Mouse (Mus musculus): ENCODE measurements at regions not wholly inside any gene's neighbourhood (a gene's known extent, or its start where the extent isn't known, plus 50 kb on each side); places are given as distances from the start of the nearest gene placed in this dataset.

DNA sequence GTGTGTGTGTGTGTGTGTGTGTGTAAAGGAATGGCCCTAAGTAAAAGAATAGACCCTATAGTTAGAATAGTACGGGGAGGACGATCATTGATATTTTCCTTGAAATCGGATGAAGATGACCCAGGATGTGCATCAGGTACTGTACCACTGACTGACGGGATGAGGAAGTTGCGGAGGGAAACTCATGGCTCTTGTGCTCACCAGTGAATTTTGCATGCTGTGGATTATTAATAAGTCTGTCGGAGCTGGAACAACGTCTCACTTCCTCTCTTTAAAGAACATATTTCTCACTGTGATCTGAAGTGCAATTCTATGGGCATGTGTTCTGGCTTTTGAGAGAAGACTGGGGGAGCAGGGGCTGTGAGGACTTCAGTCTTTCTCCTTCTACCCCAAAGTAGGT, 218.8 kb upstream of the Tbc1d5 start:
- H3K4me3 ChIP-seq (ENCODE audit: control insufficient read depth in 1 of 2, insufficient read depth in 1 of 2, low read depth in 1 of 2, low read length in 2 of 2): no peak overlapping the region
- H3K9ac ChIP-seq (ENCODE audit: low read length): no peak overlapping the region
- no peaks in the 10 kb centered on the region for H3K4me1 ChIP-seq (ENCODE audit: control insufficient read depth in 2 of 2, insufficient read depth in 2 of 2, low read length in 2 of 2)
- no peaks in the 10 kb centered on the region for H3K9me3 ChIP-seq (ENCODE audit: control insufficient read depth, low read length)
- H3K36me3 ChIP-seq (ENCODE audit: control insufficient read depth, insufficient read depth, low read length): no peaks in the 10 kb centered on the region
- no peaks in the 10 kb centered on the region for H3K27me3 ChIP-seq (ENCODE audit: control insufficient read depth, insufficient read depth, low read length)
- H3K27ac ChIP-seq (replicated peaks in 1 of 2; ENCODE audit: control insufficient read depth in 1 of 2, insufficient read depth in 1 of 2, low read depth in 2 of 2, low read length in 2 of 2): no peak overlapping the region
- ATAC-seq (ENCODE audit: insufficient number of reproducible peaks, insufficient read depth, low FRiP score, low read depth): no peak
- whole genome bisulfite sequencing: 88% methylated on average over 7 of the region's 7 CpGs
- H3K4me2 ChIP-seq (ENCODE audit: low read length): no peak overlapping the region

- Histone ChIP-seq H3K9ac (ENCODE audit: low read length) (no peak overlapping the region), H3K9me3 (ENCODE audit: control insufficient read depth, low read length) (no peaks in the 10 kb centered on the region), H3K4me2 (ENCODE audit: low read length) (no peak overlapping the region), H3K4me3 (ENCODE audit: control insufficient read depth in 1 of 2, insufficient read depth in 1 of 2, low read depth in 1 of 2, low read length in 2 of 2) (no peak overlapping the region), H3K36me3 (ENCODE audit: control insufficient read depth, insufficient read depth, low read length) (no peaks in the 10 kb centered on the region), H3K27me3 (ENCODE audit: control insufficient read depth, insufficient read depth, low read length) (no peaks in the 10 kb centered on the region), H3K27ac (replicated peaks in 1 of 2; ENCODE audit: control insufficient read depth in 1 of 2, insufficient read depth in 1 of 2, low read depth in 2 of 2, low read length in 2 of 2) (no peak overlapping the region), H3K4me1 (ENCODE audit: control insufficient read depth in 2 of 2, insufficient read depth in 2 of 2, low read length in 2 of 2) (no peaks in the 10 kb centered on the region)
- no peak for ATAC-seq (ENCODE audit: insufficient number of reproducible peaks, insufficient read depth, low FRiP score, low read depth)
- WGBS: 75% methylated on average over 11 of the region's 11 CpGs
Measured at GRCm38 (mm10) chr17:51393771-51394221, 214.6 kb upstream of the Tbc1d5 start.

- WGBS: 88% methylated on average over 10 of the region's 10 CpGs
- ATAC-seq (ENCODE audit: insufficient number of reproducible peaks, insufficient read depth, low FRiP score, low read depth): no peak
- H3K27me3 ChIP-seq (ENCODE audit: control insufficient read depth, insufficient read depth, low read length): no peaks in the 10 kb centered on the region
Measured at GRCm38 (mm10) chr17:51391871-51392270, 212.7 kb upstream of the Tbc1d5 start.

GRCm38 (mm10) chr17:51382552-51382951, 203.4 kb upstream of the Tbc1d5 start:
- Histone ChIP-seq H3K9me3 (ENCODE audit: control insufficient read depth, low read length) (no peaks in the 10 kb centered on the region), H3K36me3 (ENCODE audit: control insufficient read depth, insufficient read depth, low read length) (no peaks in the 10 kb centered on the region), H3K4me3 (ENCODE audit: control insufficient read depth in 1 of 2, insufficient read depth in 1 of 2, low read depth in 1 of 2, low read length in 2 of 2) (no peak overlapping the region), H3K4me2 (ENCODE audit: low read length) (no peak overlapping the region), H3K27me3 (ENCODE audit: control insufficient read depth, insufficient read depth, low read length) (no peaks in the 10 kb centered on the region), H3K9ac (ENCODE audit: low read length) (no peak overlapping the region), H3K4me1 (ENCODE audit: control insufficient read depth in 2 of 2, insufficient read depth in 2 of 2, low read length in 2 of 2) (no peaks in the 10 kb centered on the region; a peak in 1 of 4 replicates), H3K27ac (replicated peaks in 1 of 2; ENCODE audit: control insufficient read depth in 1 of 2, insufficient read depth in 1 of 2, low read depth in 2 of 2, low read length in 2 of 2) (no peak overlapping the region)
- ATAC-seq (ENCODE audit: insufficient number of reproducible peaks, insufficient read depth, low FRiP score, low read depth): no peak
- 71% methylated on average over 6 of the region's 6 CpGs for WGBS

More at GRCm38 (mm10) chr17:51391871-51392270, 212.7 kb upstream of the Tbc1d5 start:
- no peak overlapping the region for H3K9ac ChIP-seq (ENCODE audit: low read length)
- no peak overlapping the region for H3K27ac ChIP-seq (replicated peaks in 1 of 2; ENCODE audit: control insufficient read depth in 1 of 2, insufficient read depth in 1 of 2, low read depth in 2 of 2, low read length in 2 of 2)
- H3K36me3 ChIP-seq (ENCODE audit: control insufficient read depth, insufficient read depth, low read length): no peaks in the 10 kb centered on the region
- H3K4me1 ChIP-seq (ENCODE audit: control insufficient read depth in 2 of 2, insufficient read depth in 2 of 2, low read length in 2 of 2): no peaks in the 10 kb centered on the region
- H3K9me3 ChIP-seq (ENCODE audit: control insufficient read depth, low read length): no peaks in the 10 kb centered on the region
- no peak overlapping the region for H3K4me3 ChIP-seq (ENCODE audit: control insufficient read depth in 1 of 2, insufficient read depth in 1 of 2, low read depth in 1 of 2, low read length in 2 of 2)
- H3K4me2 ChIP-seq (ENCODE audit: low read length): no peak overlapping the region

DNA sequence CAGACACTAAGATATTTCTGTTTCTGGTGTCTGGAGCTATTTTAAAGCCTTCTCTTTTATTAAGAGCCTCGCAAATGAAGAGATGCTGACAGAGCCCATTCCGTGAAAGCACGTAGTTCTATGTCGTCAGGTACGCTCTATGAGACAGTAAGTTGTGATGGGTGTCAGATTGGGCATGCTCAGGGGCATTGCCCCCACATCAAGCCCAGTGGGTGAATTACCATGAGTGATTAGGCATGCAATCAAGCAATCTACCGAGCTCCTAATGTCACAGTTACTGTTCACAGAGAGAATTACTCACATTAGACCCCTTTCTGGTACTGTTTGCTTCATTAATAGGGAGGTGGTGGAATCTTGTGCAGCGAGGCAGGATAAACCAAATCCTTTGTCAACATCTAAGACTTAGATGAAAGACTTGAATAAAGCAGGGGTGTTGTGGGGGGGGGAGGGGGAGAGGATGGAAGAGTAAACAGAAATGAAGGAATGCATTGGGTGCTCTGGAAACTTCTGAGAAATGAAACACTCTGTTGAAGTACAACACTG, 192.9 kb upstream of the Tbc1d5 start:
- Histone ChIP-seq H3K4me2 (ENCODE audit: low read length) (no peak overlapping the region), H3K9ac (ENCODE audit: low read length) (no peak overlapping the region), H3K27ac (replicated peaks in 1 of 2; ENCODE audit: control insufficient read depth in 1 of 2, insufficient read depth in 1 of 2, low read depth in 2 of 2, low read length in 2 of 2) (no peak overlapping the region), H3K27me3 (ENCODE audit: control insufficient read depth, insufficient read depth, low read length) (no peaks in the 10 kb centered on the region), H3K4me3 (ENCODE audit: control insufficient read depth in 1 of 2, insufficient read depth in 1 of 2, low read depth in 1 of 2, low read length in 2 of 2) (no peak overlapping the region), H3K9me3 (ENCODE audit: control insufficient read depth, low read length) (no peaks in the 10 kb centered on the region), H3K4me1 (ENCODE audit: control insufficient read depth in 2 of 2, insufficient read depth in 2 of 2, low read length in 2 of 2) (no peaks in the 10 kb centered on the region), H3K36me3 (ENCODE audit: control insufficient read depth, insufficient read depth, low read length) (no peaks in the 10 kb centered on the region)
- 71% methylated on average over 7 of the region's 7 CpGs for WGBS
- ATAC-seq (ENCODE audit: insufficient number of reproducible peaks, insufficient read depth, low FRiP score, low read depth): no peak

DNA sequence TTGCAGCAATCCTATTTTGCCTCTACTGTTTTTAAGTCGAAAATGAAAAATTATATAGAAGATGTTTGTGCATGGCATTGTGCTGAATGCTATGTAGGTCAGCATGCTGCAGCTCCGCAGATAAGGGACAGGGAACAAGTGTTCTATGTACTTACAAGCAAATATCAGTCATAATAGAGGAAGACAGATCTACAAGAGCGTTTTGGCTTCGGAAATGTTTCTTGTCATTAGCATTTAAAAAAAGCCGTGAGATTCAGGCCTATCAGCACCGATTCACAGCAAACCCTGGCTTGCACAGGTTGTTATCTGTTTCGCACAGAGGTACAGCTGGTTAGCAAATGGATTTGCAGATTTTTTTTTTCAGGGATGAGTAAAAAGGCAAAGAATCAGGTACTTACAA, 191.8 kb upstream of the Tbc1d5 start:
- ATAC-seq (ENCODE audit: insufficient number of reproducible peaks, insufficient read depth, low FRiP score, low read depth): no peak
- Histone ChIP-seq H3K4me1 (ENCODE audit: control insufficient read depth in 2 of 2, insufficient read depth in 2 of 2, low read length in 2 of 2) (no peaks in the 10 kb centered on the region), H3K9me3 (ENCODE audit: control insufficient read depth, low read length) (no peaks in the 10 kb centered on the region), H3K9ac (ENCODE audit: low read length) (no peak overlapping the region), H3K27ac (replicated peaks in 1 of 2; ENCODE audit: control insufficient read depth in 1 of 2, insufficient read depth in 1 of 2, low read depth in 2 of 2, low read length in 2 of 2) (no peak overlapping the region), H3K36me3 (ENCODE audit: control insufficient read depth, insufficient read depth, low read length) (no peaks in the 10 kb centered on the region), H3K4me2 (ENCODE audit: low read length) (no peak overlapping the region), H3K4me3 (ENCODE audit: control insufficient read depth in 1 of 2, insufficient read depth in 1 of 2, low read depth in 1 of 2, low read length in 2 of 2) (no peak overlapping the region), H3K27me3 (ENCODE audit: control insufficient read depth, insufficient read depth, low read length) (no peaks in the 10 kb centered on the region)
- 65% methylated on average over 7 of the region's 7 CpGs for WGBS

- no peak for ATAC-seq (ENCODE audit: insufficient number of reproducible peaks, insufficient read depth, low FRiP score, low read depth)
- Histone ChIP-seq H3K27me3 (ENCODE audit: control insufficient read depth, insufficient read depth, low read length) (no peaks in the 10 kb centered on the region), H3K4me3 (ENCODE audit: control insufficient read depth in 1 of 2, insufficient read depth in 1 of 2, low read depth in 1 of 2, low read length in 2 of 2) (no peak overlapping the region), H3K9me3 (ENCODE audit: control insufficient read depth, low read length) (no peaks in the 10 kb centered on the region), H3K9ac (ENCODE audit: low read length) (no peak overlapping the region), H3K27ac (replicated peaks in 1 of 2; ENCODE audit: control insufficient read depth in 1 of 2, insufficient read depth in 1 of 2, low read depth in 2 of 2, low read length in 2 of 2) (no peak overlapping the region), H3K4me2 (ENCODE audit: low read length) (no peak overlapping the region), H3K4me1 (ENCODE audit: control insufficient read depth in 2 of 2, insufficient read depth in 2 of 2, low read length in 2 of 2) (no peaks in the 10 kb centered on the region), H3K36me3 (ENCODE audit: control insufficient read depth, insufficient read depth, low read length) (no peaks in the 10 kb centered on the region)
- WGBS: 77% methylated on average over 9 of the region's 9 CpGs
Measured at GRCm38 (mm10) chr17:51370085-51370484, 190.9 kb upstream of the Tbc1d5 start.

- no peaks in the 10 kb centered on the region for H3K9me3 ChIP-seq (ENCODE audit: control insufficient read depth, low read length)
- no peak overlapping the region for H3K4me3 ChIP-seq (ENCODE audit: control insufficient read depth in 1 of 2, insufficient read depth in 1 of 2, low read depth in 1 of 2, low read length in 2 of 2)
- WGBS: 88% methylated on average over 7 of the region's 7 CpGs
- no peak overlapping the region for H3K9ac ChIP-seq (ENCODE audit: low read length)
- H3K27ac ChIP-seq (replicated peaks in 1 of 2; ENCODE audit: control insufficient read depth in 1 of 2, insufficient read depth in 1 of 2, low read depth in 2 of 2, low read length in 2 of 2): no peak overlapping the region
- H3K27me3 ChIP-seq (ENCODE audit: control insufficient read depth, insufficient read depth, low read length): no peaks in the 10 kb centered on the region
- ATAC-seq (ENCODE audit: insufficient number of reproducible peaks, insufficient read depth, low FRiP score, low read depth): no peak
- H3K4me1 ChIP-seq (ENCODE audit: control insufficient read depth in 2 of 2, insufficient read depth in 2 of 2, low read length in 2 of 2): no peaks in the 10 kb centered on the region
- no peaks in the 10 kb centered on the region for H3K36me3 ChIP-seq (ENCODE audit: control insufficient read depth, insufficient read depth, low read length)
- H3K4me2 ChIP-seq (ENCODE audit: low read length): no peak overlapping the region
Measured at GRCm38 (mm10) chr17:51362801-51363200, 183.6 kb upstream of the Tbc1d5 start.
